Mouse (Mus musculus) brain, embryonic 18.5 days (tissue): ENCODE measurements at regions not wholly inside any gene's neighbourhood (a gene's known extent, or its start where the extent isn't known, plus 50 kb on each side); places are given as distances from the start of the nearest gene placed in this dataset.

Source experiments
- DNase-seq: peaks from one replicate; pipeline ENCODE4 v3.0.0-alpha.2; 2012; ENCODE audit warnings: low read depth, low spot score

- no peak for DNase-seq
Observed at GRCm38 (mm10) chr4:89001470-89001869, 121.5 kb upstream of the Ifne start.

- DNase-seq: no peak
Observed at GRCm38 (mm10) chr4:89000855-89001254, 120.9 kb upstream of the Ifne start.

- no peak for DNase-seq
Observed at GRCm38 (mm10) chr4:89000200-89000599, 120.2 kb upstream of the Ifne start.

GRCm38 (mm10) chr4:88998286-88998685 lies 118.3 kb upstream of the Ifne start:
- DNase-seq: no peak

- no peak for DNase-seq
Observed at GRCm38 (mm10) chr4:88995129-88995919, 115.3 kb upstream of the Ifne start.

- no peak for DNase-seq
Observed at GRCm38 (mm10) chr4:88994486-88994885, 114.5 kb upstream of the Ifne start.

- DNase-seq: no peak
Observed at GRCm38 (mm10) chr4:88992498-88992897, 112.5 kb upstream of the Ifne start.

GRCm38 (mm10) chr4:88988363-88988762 lies 108.4 kb upstream of the Ifne start:
- no peak for DNase-seq

GRCm38 (mm10) chr4:88987103-88987502 lies 107.1 kb upstream of the Ifne start:
- no peak for DNase-seq

- DNase-seq: no peak
Observed at GRCm38 (mm10) chr4:88982457-88982856, 102.5 kb upstream of the Ifne start.

- no peak for DNase-seq
Observed at GRCm38 (mm10) chr4:88977099-88977888, 97.3 kb upstream of the Ifne start.

- no peak for DNase-seq
Observed at GRCm38 (mm10) chr4:88974535-88974934, 94.5 kb upstream of the Ifne start.

- DNase-seq: no peak
Observed at GRCm38 (mm10) chr4:88969134-88969841, 89.3 kb upstream of the Ifne start.

GRCm38 (mm10) chr4:88959621-88960020 lies 79.6 kb upstream of the Ifne start:
- no peak for DNase-seq

GRCm38 (mm10) chr4:88956605-88957004 lies 76.6 kb upstream of the Ifne start:
- no peak for DNase-seq

- DNase-seq: no peak
Observed at GRCm38 (mm10) chr4:88956151-88956550, 76.2 kb upstream of the Ifne start.

- no peak for DNase-seq
Observed at GRCm38 (mm10) chr4:88955571-88955970, 75.6 kb upstream of the Ifne start.

GRCm38 (mm10) chr4:88954045-88954444 lies 74.0 kb upstream of the Ifne start:
- DNase-seq: no peak

- DNase-seq: no peak
Observed at GRCm38 (mm10) chr4:88951034-88951336, 71.0 kb upstream of the Ifne start.

- no peak for DNase-seq
Observed at GRCm38 (mm10) chr4:88950181-88951033, 70.4 kb upstream of the Ifne start.

- DNase-seq: no peak
Observed at GRCm38 (mm10) chr4:88948027-88948859, 68.2 kb upstream of the Ifne start.
